Mouse (Mus musculus): Measurements from ENCODE around the gene Map4k5. TPM values are rescaled to one million over a fixed set of nuclear protein-coding genes. Genes with fewer than 3 reads are reported as not detected.

The Map4k5 gene
- total RNA-seq, 4 experiments from 2014 or later: 42.6 to 49.5 (median 48.4) TPM

- no peak for DNase-seq (ENCODE audit: low spot score in 2 of 2)
These were observed 137.0 kb downstream of the Map4k5 start for GRCm38 (mm10) chr12:69756015-69756414.

GRCm38 (mm10) chr12:69753936-69754335 is 139.1 kb downstream of the Map4k5 start:
- no peak for DNase-seq (ENCODE audit: low spot score in 2 of 2)

Small RNA genes within 50 kb of the gene (microRNA-seq; reads per million reads assigned to microRNA genes)
- 0 reads per million in 2 experiments for gene Mir681

Other genes with a start within 250 kb of the Map4k5 start
- 10 to 100 TPM; 33.4 to 47.2 (median 39.8) TPM for gene Sos2, start 211.3 kb downstream of the Map4k5 start, total RNA-seq (2022)
- gene L2hgdh, start 168.3 kb downstream of the Map4k5 start, total RNA-seq (2022): 10 to 100 TPM; 15.5 to 24.9 (median 18.6) TPM
- gene Atp5s, start 168.2 kb downstream of the Map4k5 start, total RNA-seq (2022): 10 to 100 TPM; 26.9 to 35.8 (median 30.0) TPM
- 10 to 100 TPM; 20.1 to 27.1 (median 24.5) TPM for gene Cdkl1, start 101.9 kb downstream of the Map4k5 start, total RNA-seq (2022)
- 100 to 1,000 TPM; 177 to 196 (median 191) TPM for gene Atl1, start 586 bp downstream of the Map4k5 start, total RNA-seq (2022)
- 10 to 100 TPM; 19.2 to 20.3 (median 20.1) TPM for gene Sav1, start 93.8 kb upstream of the Map4k5 start, total RNA-seq (2022)
- 10 to 100 TPM; 58.1 to 82.5 (median 66.6) TPM for gene Nin, start 220.5 kb upstream of the Map4k5 start, total RNA-seq (2022)

All from layer of hippocampus, adult 8-10 months (tissue).